Mouse (Mus musculus): ENCODE measurements around the gene Brd2. TPM values are rescaled to one million over a fixed set of nuclear protein-coding genes. Genes with fewer than 3 reads are reported as not detected.

Gene Brd2
- total RNA-seq, 1 experiment, result 257 TPM

- H3K4me1 ChIP-seq (ENCODE audit: control insufficient read depth in 2 of 2, insufficient read depth in 2 of 2, low read length in 2 of 2, poor library complexity in 1 of 2), result peaks cover 0 to 13% of the 10 kb centered on the region in 2 experiments; a peak in 3 of 4 replicates
- H3K36me3 ChIP-seq (ENCODE audit: control insufficient read depth, insufficient read depth, low read length, poor library complexity, severe bottlenecking), result no peaks in the 10 kb centered on the region
- H3K27ac ChIP-seq (ENCODE audit: insufficient read depth, low read depth, low read length, poor library complexity, severe bottlenecking), result no peak overlapping the region
- no peak for DNase-seq (ENCODE audit: low read depth, low spot score)
- no peaks in the 10 kb centered on the region for H3K9me3 ChIP-seq (ENCODE audit: control insufficient read depth, insufficient read depth, low read depth, low read length)
- no peak overlapping the region for H3K9ac ChIP-seq (ENCODE audit: insufficient read depth, low read depth, low read length, poor library complexity, severe bottlenecking)
- H3K4me3 ChIP-seq (ENCODE audit: insufficient read depth in 1 of 2, low read depth in 1 of 2, low read length in 2 of 2, poor library complexity in 1 of 2, severe bottlenecking in 1 of 2), result no peak overlapping the region
- in situ Hi-C loops (cut with MboI; ENCODE audit: low sequenced_read_pairs in 2 of 2, unreplicated experiment in 2 of 2), result no loop called here
- TF ChIP-seq MAFK (IDR thresholded peaks at IDR 0.05; ENCODE audit: insufficient read depth, low read depth, low read length) (no peak), ZC3H11A (IDR thresholded peaks at IDR 0.05; ENCODE audit: borderline replicate concordance, low read depth, low read length) (no peak), HCFC1 (IDR thresholded peaks at IDR 0.05; ENCODE audit: borderline replicate concordance, insufficient read depth, low read length) (no peak), ZNF384 (IDR thresholded peaks at IDR 0.05; ENCODE audit: low read depth, low read length) (no peak), CHD2 (IDR thresholded peaks at IDR 0.05; ENCODE audit: low read depth, low read length) (no peak)
Measured at GRCm38 (mm10) chr17:34087386-34087785, 35.0 kb downstream of the Brd2 start.

- in situ Hi-C loops (cut with MboI; ENCODE audit: low sequenced_read_pairs in 2 of 2, unreplicated experiment in 2 of 2), result no loop called here
- TF ChIP-seq ZNF384 (IDR thresholded peaks at IDR 0.05; ENCODE audit: low read depth, low read length) (no peak), ZC3H11A (IDR thresholded peaks at IDR 0.05; ENCODE audit: borderline replicate concordance, low read depth, low read length) (no peak), CHD2 (IDR thresholded peaks at IDR 0.05; ENCODE audit: low read depth, low read length) (no peak), MAFK (IDR thresholded peaks at IDR 0.05; ENCODE audit: insufficient read depth, low read depth, low read length) (no peak), HCFC1 (IDR thresholded peaks at IDR 0.05; ENCODE audit: borderline replicate concordance, insufficient read depth, low read length) (no peak)
- H3K27ac ChIP-seq (ENCODE audit: insufficient read depth, low read depth, low read length, poor library complexity, severe bottlenecking), result no peak overlapping the region
Measured at GRCm38 (mm10) chr17:34083104-34083503, 39.3 kb downstream of the Brd2 start.

GRCm38 (mm10) chr17:34079621-34080020 lies 42.8 kb downstream of the Brd2 start:
- no peak overlapping the region for H3K9ac ChIP-seq (ENCODE audit: insufficient read depth, low read depth, low read length, poor library complexity, severe bottlenecking)
- no peaks in the 10 kb centered on the region for H3K9me3 ChIP-seq (ENCODE audit: control insufficient read depth, insufficient read depth, low read depth, low read length)
- DNase-seq (ENCODE audit: low read depth, low spot score), result peak; percentile 68
- H3K36me3 ChIP-seq (ENCODE audit: control insufficient read depth, insufficient read depth, low read length, poor library complexity, severe bottlenecking), result no peaks in the 10 kb centered on the region
- TF ChIP-seq ZC3H11A (IDR thresholded peaks at IDR 0.05; ENCODE audit: borderline replicate concordance, low read depth, low read length) (no peak), CHD2 (IDR thresholded peaks at IDR 0.05; ENCODE audit: low read depth, low read length) (peak; percentile 97), ZNF384 (IDR thresholded peaks at IDR 0.05; ENCODE audit: low read depth, low read length) (no peak), MAFK (IDR thresholded peaks at IDR 0.05; ENCODE audit: insufficient read depth, low read depth, low read length) (no peak)
- in situ Hi-C loops (cut with MboI; ENCODE audit: low sequenced_read_pairs in 2 of 2, unreplicated experiment in 2 of 2), result no loop called here
- H3K27ac ChIP-seq (ENCODE audit: insufficient read depth, low read depth, low read length, poor library complexity, severe bottlenecking), result no peak overlapping the region
- peaks cover 0 to 9% of the 10 kb centered on the region in 2 experiments; a peak in 2 of 4 replicates for H3K4me1 ChIP-seq (ENCODE audit: control insufficient read depth in 2 of 2, insufficient read depth in 2 of 2, low read length in 2 of 2, poor library complexity in 1 of 2)
- H3K4me3 ChIP-seq (ENCODE audit: insufficient read depth in 1 of 2, low read depth in 1 of 2, low read length in 2 of 2, poor library complexity in 1 of 2, severe bottlenecking in 1 of 2), result no peak overlapping the region

More at GRCm38 (mm10) chr17:34083104-34083503, 39.3 kb downstream of the Brd2 start:
- H3K9ac ChIP-seq (ENCODE audit: insufficient read depth, low read depth, low read length, poor library complexity, severe bottlenecking), result no peak overlapping the region
- no peak for DNase-seq (ENCODE audit: low read depth, low spot score)
- no peaks in the 10 kb centered on the region for H3K9me3 ChIP-seq (ENCODE audit: control insufficient read depth, insufficient read depth, low read depth, low read length)
- no peaks in the 10 kb centered on the region for H3K36me3 ChIP-seq (ENCODE audit: control insufficient read depth, insufficient read depth, low read length, poor library complexity, severe bottlenecking)
- H3K4me3 ChIP-seq (ENCODE audit: insufficient read depth in 1 of 2, low read depth in 1 of 2, low read length in 2 of 2, poor library complexity in 1 of 2, severe bottlenecking in 1 of 2), result no peak overlapping the region
- peaks cover 0 to 13% of the 10 kb centered on the region in 2 experiments; a peak in 3 of 4 replicates for H3K4me1 ChIP-seq (ENCODE audit: control insufficient read depth in 2 of 2, insufficient read depth in 2 of 2, low read length in 2 of 2, poor library complexity in 1 of 2)

- no peak for DNase-seq (ENCODE audit: low read depth, low spot score)
- Histone ChIP-seq H3K36me3 (ENCODE audit: control insufficient read depth, insufficient read depth, low read length, poor library complexity, severe bottlenecking) (no peaks in the 10 kb centered on the region), H3K27ac (ENCODE audit: insufficient read depth, low read depth, low read length, poor library complexity, severe bottlenecking) (no peak overlapping the region), H3K4me1 (ENCODE audit: control insufficient read depth in 2 of 2, insufficient read depth in 2 of 2, low read length in 2 of 2, poor library complexity in 1 of 2) (peaks cover 0 to 9% of the 10 kb centered on the region in 2 experiments; a peak in 2 of 4 replicates), H3K9me3 (ENCODE audit: control insufficient read depth, insufficient read depth, low read depth, low read length) (no peaks in the 10 kb centered on the region), H3K4me3 (ENCODE audit: insufficient read depth in 1 of 2, low read depth in 1 of 2, low read length in 2 of 2, poor library complexity in 1 of 2, severe bottlenecking in 1 of 2) (no peak overlapping the region), H3K9ac (ENCODE audit: insufficient read depth, low read depth, low read length, poor library complexity, severe bottlenecking) (no peak overlapping the region)
- in situ Hi-C loops (cut with MboI; ENCODE audit: low sequenced_read_pairs in 2 of 2, unreplicated experiment in 2 of 2), result no loop called here
- TF ChIP-seq CHD2 (IDR thresholded peaks at IDR 0.05; ENCODE audit: low read depth, low read length) (no peak), MAFK (IDR thresholded peaks at IDR 0.05; ENCODE audit: insufficient read depth, low read depth, low read length) (no peak), ZC3H11A (IDR thresholded peaks at IDR 0.05; ENCODE audit: borderline replicate concordance, low read depth, low read length) (no peak), HCFC1 (IDR thresholded peaks at IDR 0.05; ENCODE audit: borderline replicate concordance, insufficient read depth, low read length) (no peak), ZNF384 (IDR thresholded peaks at IDR 0.05; ENCODE audit: low read depth, low read length) (no peak)
Measured at GRCm38 (mm10) chr17:34079002-34079401, 43.4 kb downstream of the Brd2 start.

- H3K4me3 ChIP-seq (ENCODE audit: insufficient read depth in 1 of 2, low read depth in 1 of 2, low read length in 2 of 2, poor library complexity in 1 of 2, severe bottlenecking in 1 of 2), result no peak overlapping the region
- TF ChIP-seq MAFK (IDR thresholded peaks at IDR 0.05; ENCODE audit: insufficient read depth, low read depth, low read length) (no peak), HCFC1 (IDR thresholded peaks at IDR 0.05; ENCODE audit: borderline replicate concordance, insufficient read depth, low read length) (no peak), CHD2 (IDR thresholded peaks at IDR 0.05; ENCODE audit: low read depth, low read length) (no peak), ZNF384 (IDR thresholded peaks at IDR 0.05; ENCODE audit: low read depth, low read length) (no peak), ZC3H11A (IDR thresholded peaks at IDR 0.05; ENCODE audit: borderline replicate concordance, low read depth, low read length) (no peak)
- DNase-seq (ENCODE audit: low read depth, low spot score), result no peak
- no peaks in the 10 kb centered on the region for H3K9me3 ChIP-seq (ENCODE audit: control insufficient read depth, insufficient read depth, low read depth, low read length)
- H3K4me1 ChIP-seq (ENCODE audit: control insufficient read depth in 2 of 2, insufficient read depth in 2 of 2, low read length in 2 of 2, poor library complexity in 1 of 2), result peaks cover 0 to 8% of the 10 kb centered on the region in 2 experiments; a peak in 2 of 4 replicates
- no peaks in the 10 kb centered on the region for H3K36me3 ChIP-seq (ENCODE audit: control insufficient read depth, insufficient read depth, low read length, poor library complexity, severe bottlenecking)
- no peak overlapping the region for H3K27ac ChIP-seq (ENCODE audit: insufficient read depth, low read depth, low read length, poor library complexity, severe bottlenecking)
- no peak overlapping the region for H3K9ac ChIP-seq (ENCODE audit: insufficient read depth, low read depth, low read length, poor library complexity, severe bottlenecking)
- in situ Hi-C loops (cut with MboI; ENCODE audit: low sequenced_read_pairs in 2 of 2, unreplicated experiment in 2 of 2), result no loop called here
Measured at GRCm38 (mm10) chr17:34078148-34078547, 44.3 kb downstream of the Brd2 start.

Data from ES-E14 (cell line).